Mouse (Mus musculus): ENCODE results near the gene Phldb2. TPM values are rescaled to one million over a fixed set of nuclear protein-coding genes. Genes with fewer than 3 reads are reported as not detected.

Phldb2 gene
- polyA plus RNA-seq, 1 experiment from 2014 or later, result 77.8 TPM

- Histone ChIP-seq H3K36me3 (no peaks in the 10 kb centered on the region), H3K9me3 (no peaks in the 10 kb centered on the region), H3K27ac (no peak overlapping the region), H3K27me3 (no peaks in the 10 kb centered on the region), H3K4me2 (replicated peaks) (no peak overlapping the region), H3K9ac (no peak overlapping the region), H3K4me1 (no peaks in the 10 kb centered on the region), H3K4me3 (no peak overlapping the region)
- 64% methylated on average over 5 of the region's 5 CpGs for WGBS
- no peak for ATAC-seq (ENCODE audit: insufficient number of reproducible peaks, insufficient read depth, low FRiP score, low TSS enrichment)
These were observed 66.8 kb downstream of the Phldb2 start for GRCm38 (mm10) chr16:45886599-45886998.

- Histone ChIP-seq H3K4me1 (no peaks in the 10 kb centered on the region), H3K9ac (no peak overlapping the region), H3K4me3 (no peak overlapping the region), H3K27me3 (no peaks in the 10 kb centered on the region), H3K9me3 (no peaks in the 10 kb centered on the region), H3K36me3 (no peaks in the 10 kb centered on the region), H3K27ac (no peak overlapping the region), H3K4me2 (replicated peaks) (no peak overlapping the region)
- WGBS, result 84% methylated on average over 2 of the region's 2 CpGs
- no peak for ATAC-seq (ENCODE audit: insufficient number of reproducible peaks, insufficient read depth, low FRiP score, low TSS enrichment)
These were observed 69.2 kb downstream of the Phldb2 start for GRCm38 (mm10) chr16:45884194-45884593.

- no peaks in the 10 kb centered on the region for H3K4me1 ChIP-seq
- H3K9ac ChIP-seq, result no peak overlapping the region
- H3K36me3 ChIP-seq, result no peaks in the 10 kb centered on the region
- H3K27me3 ChIP-seq, result no peaks in the 10 kb centered on the region
- H3K4me3 ChIP-seq, result no peak overlapping the region
- ATAC-seq (ENCODE audit: insufficient number of reproducible peaks, insufficient read depth, low FRiP score, low TSS enrichment), result no peak
- 70% methylated on average over 7 of the region's 7 CpGs for WGBS
- H3K4me2 ChIP-seq (replicated peaks), result no peak overlapping the region
- no peaks in the 10 kb centered on the region for H3K9me3 ChIP-seq
- H3K27ac ChIP-seq, result no peak overlapping the region
These were observed 72.1 kb downstream of the Phldb2 start for GRCm38 (mm10) chr16:45881177-45881832.

- Histone ChIP-seq H3K27me3 (no peaks in the 10 kb centered on the region), H3K27ac (no peak overlapping the region), H3K9me3 (no peaks in the 10 kb centered on the region), H3K36me3 (no peaks in the 10 kb centered on the region), H3K4me3 (no peak overlapping the region), H3K4me2 (replicated peaks) (no peak overlapping the region), H3K4me1 (no peaks in the 10 kb centered on the region), H3K9ac (no peak overlapping the region)
- 79% methylated on average over 6 of the region's 6 CpGs for WGBS
- ATAC-seq (ENCODE audit: insufficient number of reproducible peaks, insufficient read depth, low FRiP score, low TSS enrichment), result no peak
These were observed 73.2 kb downstream of the Phldb2 start for GRCm38 (mm10) chr16:45880101-45880751.

- WGBS, result 34% methylated on average over 1 of the region's 1 CpGs
- Histone ChIP-seq H3K27me3 (no peaks in the 10 kb centered on the region), H3K9me3 (no peaks in the 10 kb centered on the region), H3K27ac (no peak overlapping the region), H3K4me1 (no peaks in the 10 kb centered on the region), H3K9ac (no peak overlapping the region), H3K4me3 (no peak overlapping the region), H3K4me2 (replicated peaks) (no peak overlapping the region), H3K36me3 (no peaks in the 10 kb centered on the region)
- ATAC-seq (ENCODE audit: insufficient number of reproducible peaks, insufficient read depth, low FRiP score, low TSS enrichment), result no peak
These were observed 75.7 kb downstream of the Phldb2 start for GRCm38 (mm10) chr16:45877739-45878138.

- no peak overlapping the region for H3K9ac ChIP-seq
- 82% methylated on average over 5 of the region's 5 CpGs for WGBS
- no peaks in the 10 kb centered on the region for H3K36me3 ChIP-seq
- no peak overlapping the region for H3K4me2 ChIP-seq (replicated peaks)
- H3K4me3 ChIP-seq, result no peak overlapping the region
- no peak overlapping the region for H3K27ac ChIP-seq
- no peaks in the 10 kb centered on the region for H3K4me1 ChIP-seq
- ATAC-seq (ENCODE audit: insufficient number of reproducible peaks, insufficient read depth, low FRiP score, low TSS enrichment), result no peak
- H3K9me3 ChIP-seq, result no peaks in the 10 kb centered on the region
- H3K27me3 ChIP-seq, result no peaks in the 10 kb centered on the region
These were observed 76.2 kb downstream of the Phldb2 start for GRCm38 (mm10) chr16:45877171-45877570.

GRCm38 (mm10) chr16:45873397-45873796 lies 80.0 kb downstream of the Phldb2 start:
- no peak overlapping the region for H3K27ac ChIP-seq
- H3K4me1 ChIP-seq, result no peaks in the 10 kb centered on the region
- H3K36me3 ChIP-seq, result no peaks in the 10 kb centered on the region
- H3K4me3 ChIP-seq, result no peak overlapping the region
- no peak overlapping the region for H3K9ac ChIP-seq
- no peak for ATAC-seq (ENCODE audit: insufficient number of reproducible peaks, insufficient read depth, low FRiP score, low TSS enrichment)
- H3K9me3 ChIP-seq, result no peaks in the 10 kb centered on the region
- 75% methylated on average over 4 of the region's 4 CpGs for WGBS
- no peaks in the 10 kb centered on the region for H3K27me3 ChIP-seq
- no peak overlapping the region for H3K4me2 ChIP-seq (replicated peaks)

- WGBS, result 75% methylated on average over 10 of the region's 10 CpGs
- Histone ChIP-seq H3K27me3 (no peaks in the 10 kb centered on the region), H3K36me3 (no peaks in the 10 kb centered on the region), H3K4me1 (no peaks in the 10 kb centered on the region), H3K4me3 (no peak overlapping the region), H3K9me3 (no peaks in the 10 kb centered on the region), H3K27ac (no peak overlapping the region), H3K9ac (no peak overlapping the region), H3K4me2 (replicated peaks) (no peak overlapping the region)
- no peak for ATAC-seq (ENCODE audit: insufficient number of reproducible peaks, insufficient read depth, low FRiP score, low TSS enrichment)
These were observed 82.0 kb downstream of the Phldb2 start for GRCm38 (mm10) chr16:45871286-45871976.

GRCm38 (mm10) chr16:45870651-45871050 lies 82.7 kb downstream of the Phldb2 start:
- no peaks in the 10 kb centered on the region for H3K9me3 ChIP-seq
- no peak overlapping the region for H3K27ac ChIP-seq
- H3K9ac ChIP-seq, result no peak overlapping the region
- 54% methylated on average over 2 of the region's 2 CpGs for WGBS
- H3K36me3 ChIP-seq, result no peaks in the 10 kb centered on the region
- H3K27me3 ChIP-seq, result no peaks in the 10 kb centered on the region
- no peak overlapping the region for H3K4me2 ChIP-seq (replicated peaks)
- H3K4me3 ChIP-seq, result no peak overlapping the region
- no peaks in the 10 kb centered on the region for H3K4me1 ChIP-seq
- no peak for ATAC-seq (ENCODE audit: insufficient number of reproducible peaks, insufficient read depth, low FRiP score, low TSS enrichment)

GRCm38 (mm10) chr16:45869044-45869443 lies 84.4 kb downstream of the Phldb2 start:
- no peak for ATAC-seq (ENCODE audit: insufficient number of reproducible peaks, insufficient read depth, low FRiP score, low TSS enrichment)
- WGBS, result 59% methylated on average over 3 of the region's 3 CpGs

GRCm38 (mm10) chr16:45857277-45857863 lies 96.0 kb downstream of the Phldb2 start:
- Histone ChIP-seq H3K36me3 (no peaks in the 10 kb centered on the region), H3K9ac (no peak overlapping the region)
- WGBS, result 82% methylated on average over 5 of the region's 5 CpGs

More at GRCm38 (mm10) chr16:45869044-45869443, 84.4 kb downstream of the Phldb2 start:
- no peak overlapping the region for H3K4me2 ChIP-seq (replicated peaks)
- no peak overlapping the region for H3K4me3 ChIP-seq
- H3K9ac ChIP-seq, result no peak overlapping the region
- no peaks in the 10 kb centered on the region for H3K9me3 ChIP-seq
- no peaks in the 10 kb centered on the region for H3K36me3 ChIP-seq
- H3K4me1 ChIP-seq, result no peaks in the 10 kb centered on the region
- H3K27me3 ChIP-seq, result no peaks in the 10 kb centered on the region
- no peak overlapping the region for H3K27ac ChIP-seq

GRCm38 (mm10) chr16:45854499-45854898 lies 98.9 kb downstream of the Phldb2 start:
- H3K36me3 ChIP-seq, result no peaks in the 10 kb centered on the region
- no peak overlapping the region for H3K4me3 ChIP-seq
- ATAC-seq (ENCODE audit: insufficient number of reproducible peaks, insufficient read depth, low FRiP score, low TSS enrichment), result no peak
- H3K9me3 ChIP-seq, result no peaks in the 10 kb centered on the region
- no peak overlapping the region for H3K4me2 ChIP-seq (replicated peaks)
- H3K27me3 ChIP-seq, result no peaks in the 10 kb centered on the region
- no peak overlapping the region for H3K27ac ChIP-seq
- no peak overlapping the region for H3K9ac ChIP-seq
- H3K4me1 ChIP-seq, result no peaks in the 10 kb centered on the region
- WGBS, result 74% methylated on average over 10 of the region's 10 CpGs

More at GRCm38 (mm10) chr16:45857277-45857863, 96.0 kb downstream of the Phldb2 start:
- Histone ChIP-seq H3K27me3 (no peaks in the 10 kb centered on the region), H3K9me3 (no peaks in the 10 kb centered on the region), H3K4me2 (replicated peaks) (no peak overlapping the region), H3K4me1 (no peaks in the 10 kb centered on the region), H3K4me3 (no peak overlapping the region), H3K27ac (no peak overlapping the region)
- no peak for ATAC-seq (ENCODE audit: insufficient number of reproducible peaks, insufficient read depth, low FRiP score, low TSS enrichment)
